Mouse (Mus musculus): ENCODE measurements around the gene Yif1a.
A peak's percentile ranks its signal among the peaks of the same experiment; 100 is the strongest.

The Yif1a gene

DNA sequence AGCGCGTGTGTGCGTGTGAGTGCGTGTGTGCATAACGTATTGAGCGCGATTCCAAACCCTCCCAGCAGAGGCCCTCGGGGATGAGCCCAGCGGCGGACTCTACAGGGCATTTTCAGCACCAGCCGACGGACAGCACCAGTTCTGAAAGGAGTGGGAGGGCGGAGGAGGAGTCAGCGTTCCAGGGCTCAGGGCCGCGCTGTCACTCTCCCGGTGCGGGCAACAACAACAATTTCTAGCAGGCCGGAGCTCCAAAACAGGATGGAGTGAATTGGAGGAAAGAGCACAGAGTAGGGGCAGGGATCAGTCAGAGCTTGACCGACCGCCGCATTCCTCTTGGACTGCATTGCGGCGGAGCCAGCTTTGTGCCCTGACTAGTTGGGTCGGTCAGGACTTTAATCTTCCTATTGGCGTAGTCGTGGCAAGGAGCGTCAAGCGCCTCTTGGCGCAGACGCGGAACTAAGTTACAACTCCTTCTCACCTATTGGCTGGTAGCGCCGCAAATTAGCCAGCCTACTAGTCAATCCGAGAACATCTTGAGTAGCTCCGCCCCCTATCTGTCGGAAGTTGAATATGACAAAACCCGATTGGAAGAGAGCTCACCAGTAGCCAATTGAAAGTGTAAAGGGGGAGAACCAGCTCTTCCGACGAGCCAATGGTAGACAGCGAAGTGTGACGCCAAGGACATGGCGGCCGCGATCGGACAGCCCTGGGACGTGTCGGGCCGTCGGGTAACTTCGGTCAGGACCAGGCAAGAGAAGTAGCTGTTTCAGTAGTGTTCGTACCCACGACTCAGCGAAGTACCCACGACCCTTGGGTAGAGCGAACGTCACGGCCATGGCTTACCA lies at the start of gene Yif1a:
Gene Yif1a (plus strand): TSS at position 655 of the 845 bp plus-strand sequence.
- DNase-seq = peak; percentile 90

DNA sequence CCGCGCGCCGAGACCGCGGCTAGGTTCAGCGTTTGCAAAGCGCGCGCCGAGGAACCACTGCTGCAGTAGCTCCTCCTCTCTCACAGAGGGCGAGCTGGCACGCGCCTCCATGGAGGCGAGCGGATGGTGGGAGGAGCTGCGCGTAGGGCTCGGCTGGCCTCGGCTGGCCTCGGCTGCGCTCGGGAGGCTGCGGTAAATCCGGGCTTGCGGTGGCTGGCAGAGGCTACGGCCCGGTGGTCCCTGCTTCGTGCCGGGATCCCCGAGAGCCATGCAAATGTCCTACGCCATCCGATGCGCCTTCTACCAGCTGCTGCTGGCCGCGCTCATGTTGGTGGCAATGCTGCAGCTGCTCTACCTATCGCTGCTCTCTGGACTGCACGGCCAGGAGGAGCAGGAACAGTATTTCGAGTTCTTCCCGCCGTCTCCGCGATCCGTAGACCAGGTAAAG lies 49.6 kb upstream of the Yif1a start, which contains the start of the genes B4gat1 and AC124502.3:
Gene B4gat1 (plus strand): TSS at position 118 of the 448 bp plus-strand sequence.
Gene AC124502.3 (plus strand): TSS at position 183 of the 448 bp plus-strand sequence.
- peak; percentile 88 for DNase-seq

DNA sequence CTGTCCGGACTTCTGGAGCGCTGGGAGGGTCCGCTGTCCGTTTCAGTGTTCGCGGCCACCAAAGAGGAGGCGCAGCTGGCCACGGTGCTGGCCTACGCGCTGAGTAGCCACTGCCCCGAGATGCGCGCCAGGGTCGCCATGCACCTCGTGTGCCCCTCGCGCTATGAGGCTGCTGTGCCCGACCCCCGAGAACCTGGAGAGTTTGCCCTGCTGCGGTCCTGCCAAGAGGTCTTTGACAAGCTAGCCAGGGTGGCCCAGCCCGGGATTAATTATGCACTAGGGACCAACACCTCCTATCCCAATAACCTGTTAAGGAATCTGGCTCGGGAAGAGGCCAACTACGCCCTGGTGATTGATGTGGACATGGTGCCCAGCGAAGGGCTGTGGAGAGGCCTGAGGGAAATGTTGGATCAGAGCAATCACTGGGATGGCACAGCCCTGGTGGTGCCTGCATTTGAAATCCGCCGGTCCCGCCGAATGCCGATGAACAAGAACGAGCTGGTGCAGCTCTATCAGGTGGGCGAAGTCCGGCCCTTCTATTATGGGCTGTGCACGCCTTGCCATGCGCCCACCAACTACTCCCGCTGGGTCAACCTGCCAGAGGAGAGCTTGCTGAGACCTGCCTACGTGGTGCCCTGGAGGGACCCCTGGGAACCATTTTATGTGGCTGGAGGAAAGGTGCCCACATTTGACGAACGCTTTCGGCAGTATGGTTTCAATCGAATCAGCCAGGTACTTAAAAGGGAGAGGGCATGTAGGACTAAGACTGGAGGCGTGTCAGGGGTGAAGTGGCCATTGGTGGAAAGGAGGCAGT lies 48.8 kb upstream of the Yif1a start:
- DNase-seq = no peak

DNA sequence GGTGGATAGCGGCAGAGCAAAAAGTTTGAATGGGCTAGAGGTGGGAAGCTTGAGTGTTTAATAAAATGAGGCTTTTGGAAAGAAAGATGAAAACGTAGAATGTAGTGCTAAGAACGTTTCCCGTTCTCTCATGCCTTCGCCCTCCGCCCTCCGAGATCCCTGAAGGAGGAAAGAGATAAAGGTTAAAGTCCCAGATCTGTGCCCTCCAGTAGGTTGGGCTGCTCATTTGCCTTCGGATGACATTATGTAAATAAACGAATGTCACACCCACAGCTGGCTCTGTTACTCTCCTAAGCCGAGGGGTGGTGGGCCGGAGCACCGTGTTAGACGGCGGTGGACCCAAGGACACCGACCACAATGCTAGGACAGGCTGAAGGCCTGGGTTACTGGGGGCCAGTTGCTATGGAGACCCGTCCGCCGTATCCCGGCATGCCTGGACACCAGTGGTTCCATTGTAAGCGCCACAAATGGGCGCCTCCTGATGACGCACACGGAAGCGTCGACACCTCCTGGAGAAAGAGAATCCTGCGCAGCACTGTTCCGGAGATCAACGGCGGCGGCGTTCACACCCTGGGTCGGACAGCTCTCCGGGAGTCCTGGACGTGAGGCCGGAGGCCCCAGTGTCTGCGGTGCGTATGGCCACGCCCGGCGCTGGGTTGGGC lies 47.3 kb upstream of the Yif1a start, which contains the start of gene Brms1:
Gene Brms1 (plus strand): TSS at position 493 of the 662 bp plus-strand sequence.
- DNase-seq = peak; percentile 83

DNA sequence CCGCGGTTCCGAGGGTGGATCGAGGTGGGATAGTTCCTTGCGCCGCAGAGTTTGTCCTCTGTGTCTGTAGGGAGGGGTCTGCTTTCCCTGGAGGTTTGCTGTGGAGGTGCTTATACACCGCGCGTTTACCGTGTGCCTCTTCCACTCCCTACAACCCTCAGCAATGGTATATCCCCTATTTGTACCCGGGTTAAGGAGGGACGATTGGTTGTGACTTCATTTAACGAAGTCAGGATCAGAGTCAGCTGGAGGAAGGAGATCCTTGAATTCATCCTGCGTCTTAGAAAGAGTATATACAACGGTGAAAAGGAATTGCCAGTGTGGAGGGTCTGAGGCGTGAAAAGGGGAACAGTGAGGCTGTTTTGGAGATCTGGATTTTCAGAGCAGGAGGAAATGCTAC lies 46.8 kb upstream of the Yif1a start:
- DNase-seq = no peak

DNA sequence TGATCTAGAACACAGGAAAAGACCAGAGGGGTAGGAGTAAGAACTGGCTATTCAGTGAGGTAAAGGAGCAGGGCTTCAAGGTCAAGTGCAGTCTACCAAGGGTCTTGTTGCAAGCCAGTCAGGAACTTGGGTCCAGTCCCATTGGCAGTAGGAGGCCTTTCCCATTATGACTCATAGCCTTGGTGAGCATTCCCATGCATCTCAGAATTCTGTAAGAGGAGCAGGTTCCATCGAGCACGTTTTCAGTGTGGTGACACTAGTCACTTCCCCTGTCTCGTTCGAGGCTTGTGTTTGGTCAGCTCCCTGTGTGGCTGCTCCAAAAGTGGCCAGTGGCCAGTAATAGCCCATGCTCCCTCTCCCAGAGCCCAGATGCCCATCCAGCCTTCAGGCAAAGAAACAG lies 42.8 kb upstream of the Yif1a start:
- DNase-seq = no peak

DNA sequence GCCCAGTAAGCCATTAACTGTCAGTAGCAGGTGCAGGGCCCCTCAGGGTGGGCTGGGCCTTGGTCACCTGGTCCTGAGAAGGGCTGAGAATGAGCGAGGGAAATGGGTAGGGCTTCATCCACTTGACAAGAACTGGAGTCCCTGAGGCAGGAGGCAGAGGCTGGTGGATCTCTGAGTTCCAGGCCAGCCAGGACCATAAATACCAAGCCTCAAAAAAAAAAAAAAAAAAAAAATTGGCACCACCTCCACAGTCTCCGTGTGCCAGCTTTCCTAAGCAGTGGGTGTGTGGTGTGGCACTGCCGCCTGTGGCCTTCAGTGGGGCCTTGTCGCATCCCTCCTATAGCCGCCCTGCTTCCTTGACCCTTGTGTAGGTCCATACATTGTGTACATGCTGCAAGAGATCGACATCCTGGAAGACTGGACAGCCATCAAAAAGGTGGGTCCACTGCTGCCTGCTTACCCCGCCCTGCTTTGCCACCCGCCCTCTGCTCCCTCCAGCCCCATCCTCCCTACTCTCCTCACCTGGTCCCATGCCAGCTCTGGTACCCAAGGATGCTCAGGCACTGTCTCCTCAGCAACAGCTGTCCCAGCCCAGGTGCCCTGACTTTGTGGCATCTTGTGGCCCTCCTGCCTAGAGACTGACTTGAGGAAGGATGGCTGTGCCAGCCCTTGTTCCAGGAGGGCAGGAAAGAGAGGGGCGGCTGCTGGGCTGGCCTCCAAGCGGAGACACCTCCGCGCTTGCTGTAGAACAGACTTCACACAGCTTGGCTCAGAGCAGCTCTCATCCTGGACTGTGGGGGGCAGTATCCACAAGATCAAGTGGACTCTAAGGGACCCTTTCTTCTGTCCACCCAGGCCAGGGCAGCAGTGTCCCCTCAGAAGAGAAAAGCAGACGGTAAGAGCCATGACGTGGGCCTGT lies 39.9 kb upstream of the Yif1a start:
- DNase-seq = no peak

DNA sequence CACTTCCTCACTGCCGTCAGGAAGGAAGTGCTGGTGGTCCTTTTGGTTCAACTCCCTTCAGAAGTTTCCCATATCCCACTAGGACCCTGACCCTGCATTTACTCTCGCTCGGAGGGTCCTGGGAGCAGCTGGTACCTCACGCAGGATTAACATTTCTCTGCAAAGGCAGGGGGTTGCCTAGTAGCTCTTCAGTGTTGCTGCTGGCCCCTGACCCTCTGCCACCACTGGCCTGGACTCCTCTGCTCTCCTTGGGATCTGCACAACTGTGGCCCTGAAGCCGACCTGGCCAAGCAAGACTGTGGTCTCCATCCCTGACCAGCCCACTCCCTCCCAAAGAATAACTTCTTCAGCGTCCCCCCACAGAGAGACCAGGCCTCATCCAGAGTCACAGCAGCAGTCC lies 39.0 kb upstream of the Yif1a start:
- DNase-seq = no peak

DNA sequence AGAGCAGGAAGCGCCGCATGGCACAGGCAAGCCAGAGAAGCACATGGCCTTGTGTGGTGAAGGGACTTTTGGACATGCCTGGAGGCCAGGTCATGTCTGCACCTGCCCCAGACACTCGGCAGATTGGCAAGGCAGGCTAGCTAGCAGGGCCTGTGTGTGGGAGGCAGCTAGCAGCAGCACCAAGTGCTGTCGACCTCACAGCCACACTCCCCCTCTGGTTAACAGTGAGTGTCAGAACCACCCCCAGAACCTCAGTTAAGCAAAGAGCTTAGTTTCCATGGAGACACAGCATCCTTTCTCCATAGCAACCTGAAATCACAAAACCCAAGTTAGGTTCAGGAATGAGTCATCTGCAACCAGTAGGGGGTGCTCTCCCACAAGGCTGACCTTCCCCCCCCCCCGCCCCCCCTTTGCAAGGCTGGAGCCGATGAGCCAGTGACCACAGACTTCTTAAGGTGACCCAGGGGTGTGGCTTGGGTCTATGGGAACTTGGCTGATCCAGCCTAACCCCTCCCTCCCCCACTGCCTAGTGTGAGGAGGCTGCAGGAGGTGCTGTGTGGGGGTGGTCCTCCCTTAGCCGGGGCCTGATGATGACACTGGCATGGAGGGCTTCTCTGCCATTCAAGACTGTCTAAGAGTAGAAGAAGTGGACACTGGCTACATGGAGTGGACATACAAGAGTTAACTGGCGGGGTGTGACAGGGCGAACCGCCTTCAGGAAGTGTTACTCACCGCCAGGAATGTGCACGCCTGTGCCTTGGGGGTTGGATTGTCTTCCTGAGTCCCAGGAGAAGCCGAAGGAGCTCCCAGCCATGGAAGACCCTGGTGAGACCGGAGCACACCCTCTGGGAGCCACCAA lies 38.1 kb upstream of the Yif1a start, which contains the start of gene Rin1:
Gene Rin1 (plus strand): TSS at position 435 of the 859 bp plus-strand sequence.
- DNase-seq = no peak

DNA sequence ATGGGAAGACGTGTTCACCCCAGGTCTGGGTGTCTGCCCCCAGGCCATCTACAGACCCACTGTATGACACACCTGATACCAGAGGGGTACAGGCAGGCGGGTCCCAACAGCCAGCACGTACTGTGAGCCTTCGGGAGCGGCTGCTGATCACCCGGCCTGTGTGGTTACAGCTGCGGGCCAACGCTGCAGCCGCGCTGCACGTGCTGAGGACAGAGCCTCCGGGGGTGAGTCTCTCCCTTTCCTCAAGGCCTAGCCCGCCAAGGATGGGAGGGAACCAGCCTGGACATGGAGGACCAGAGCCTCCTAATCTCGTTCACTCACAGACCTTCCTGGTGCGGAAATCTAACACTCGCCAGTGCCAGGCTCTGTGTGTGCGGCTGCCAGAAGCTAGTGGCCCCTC lies 37.3 kb upstream of the Yif1a start:
- DNase-seq = no peak

DNA sequence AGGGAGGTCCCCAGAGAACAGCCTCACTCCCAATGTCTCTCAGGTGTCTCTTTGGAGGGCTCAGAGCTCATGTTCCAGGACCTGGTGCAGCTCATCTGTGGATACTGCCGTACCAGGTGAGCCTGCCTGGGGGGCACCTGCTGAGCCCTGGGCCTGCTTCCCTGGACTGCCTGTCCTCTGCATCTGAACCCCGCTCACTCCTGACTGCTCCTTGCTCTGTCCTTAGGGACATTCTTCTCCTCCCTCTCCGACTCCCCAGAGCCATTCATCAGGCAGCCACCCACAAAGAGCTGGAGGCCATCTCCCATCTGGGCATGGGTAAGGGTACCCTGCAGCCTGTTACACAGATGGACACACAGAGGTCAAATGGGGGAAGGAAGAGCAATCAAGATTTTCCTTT lies 36.8 kb upstream of the Yif1a start:
- no peak for DNase-seq

DNA sequence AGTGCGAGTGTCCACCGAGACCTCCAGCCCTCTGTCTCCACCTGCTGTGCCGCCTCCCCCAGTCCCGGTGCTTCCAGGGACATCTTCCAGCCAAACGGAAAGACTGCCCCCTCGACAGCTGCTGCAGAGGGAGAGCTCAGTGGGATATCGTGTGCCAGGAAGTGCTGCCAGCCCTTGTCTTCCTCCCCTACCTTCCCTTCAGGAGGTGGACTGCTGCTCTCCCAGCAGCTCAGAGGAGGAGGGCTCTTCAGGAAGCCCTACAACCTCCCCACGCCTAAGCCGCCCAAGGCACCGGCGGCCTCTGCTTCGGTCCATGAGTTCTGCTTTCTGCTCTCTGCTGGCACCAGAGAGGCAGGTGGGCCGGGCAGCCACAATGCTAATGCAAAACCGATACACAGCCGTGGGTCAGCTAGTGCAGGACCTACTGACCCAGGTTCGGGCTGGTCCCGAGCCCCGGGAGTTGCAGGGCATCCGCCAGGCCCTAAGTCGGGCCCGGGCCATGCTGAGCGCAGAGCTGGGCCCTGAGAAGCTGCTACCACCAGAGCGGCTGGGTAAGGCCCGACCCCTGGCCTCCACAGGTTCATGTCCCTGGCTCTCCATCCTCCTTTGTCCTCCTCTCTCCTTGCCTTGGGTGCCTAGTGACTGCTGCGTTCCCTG lies 36.0 kb upstream of the Yif1a start:
- no peak for DNase-seq

DNA sequence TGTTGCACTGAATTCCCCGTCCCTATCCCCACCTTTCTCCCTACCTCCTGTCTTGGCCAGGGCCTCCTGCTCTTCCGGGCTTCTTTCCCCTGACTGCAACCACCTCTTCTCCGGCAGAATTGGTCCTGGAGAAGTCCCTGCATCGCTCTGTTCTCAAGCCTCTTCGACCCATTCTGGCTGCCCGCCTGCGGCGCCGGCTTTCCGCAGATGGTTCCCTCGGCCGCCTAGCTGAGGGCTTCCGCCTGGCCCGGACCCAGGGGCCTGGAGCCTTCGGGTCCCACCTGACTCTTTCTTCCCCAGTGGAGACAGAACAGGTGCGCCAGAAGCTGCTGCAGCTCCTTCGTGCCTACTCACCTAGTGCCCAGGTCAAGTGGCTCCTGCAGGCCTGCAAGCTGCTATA lies 35.5 kb upstream of the Yif1a start:
- DNase-seq = no peak

DNA sequence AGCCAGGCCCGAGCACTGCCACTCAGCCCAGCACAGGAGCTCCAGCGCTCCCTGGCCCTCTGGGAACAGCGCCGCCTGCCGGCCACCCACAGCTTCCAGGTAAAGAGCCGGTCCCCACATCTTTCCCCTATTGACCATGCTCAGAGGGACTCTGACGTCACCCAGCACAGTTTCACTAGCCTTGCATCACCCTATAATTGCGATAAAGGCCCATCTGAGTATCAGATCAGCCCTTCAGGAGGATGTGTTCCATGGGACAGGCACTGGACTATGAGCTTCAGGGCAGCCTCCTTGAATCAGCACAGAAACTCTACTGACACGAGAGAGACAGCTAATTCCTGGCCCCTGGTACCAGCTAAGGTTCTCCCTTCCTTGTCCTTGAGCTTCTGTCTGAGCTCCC lies 34.4 kb upstream of the Yif1a start:
- DNase-seq = peak; percentile 36

DNA sequence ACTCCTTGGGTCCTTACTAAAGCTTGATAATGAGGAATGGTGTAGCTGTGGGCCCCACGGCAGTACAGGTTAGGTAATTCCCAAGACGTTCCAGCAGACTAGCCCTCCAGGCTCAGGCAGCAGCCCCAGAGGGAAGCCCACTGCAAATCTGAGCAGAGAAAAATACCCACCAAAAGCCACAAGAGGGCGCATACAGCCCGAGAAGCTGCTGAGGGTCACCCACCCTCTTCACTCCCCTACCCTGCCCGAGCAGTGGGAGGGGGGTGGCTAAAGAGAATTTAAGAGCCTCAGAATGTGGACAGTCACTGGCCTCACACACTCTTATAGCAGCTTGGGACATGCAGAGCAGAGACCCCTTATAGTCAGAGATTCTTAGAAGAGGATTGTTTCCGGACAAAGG lies 32.1 kb upstream of the Yif1a start:
- DNase-seq = peak; percentile 42

DNA sequence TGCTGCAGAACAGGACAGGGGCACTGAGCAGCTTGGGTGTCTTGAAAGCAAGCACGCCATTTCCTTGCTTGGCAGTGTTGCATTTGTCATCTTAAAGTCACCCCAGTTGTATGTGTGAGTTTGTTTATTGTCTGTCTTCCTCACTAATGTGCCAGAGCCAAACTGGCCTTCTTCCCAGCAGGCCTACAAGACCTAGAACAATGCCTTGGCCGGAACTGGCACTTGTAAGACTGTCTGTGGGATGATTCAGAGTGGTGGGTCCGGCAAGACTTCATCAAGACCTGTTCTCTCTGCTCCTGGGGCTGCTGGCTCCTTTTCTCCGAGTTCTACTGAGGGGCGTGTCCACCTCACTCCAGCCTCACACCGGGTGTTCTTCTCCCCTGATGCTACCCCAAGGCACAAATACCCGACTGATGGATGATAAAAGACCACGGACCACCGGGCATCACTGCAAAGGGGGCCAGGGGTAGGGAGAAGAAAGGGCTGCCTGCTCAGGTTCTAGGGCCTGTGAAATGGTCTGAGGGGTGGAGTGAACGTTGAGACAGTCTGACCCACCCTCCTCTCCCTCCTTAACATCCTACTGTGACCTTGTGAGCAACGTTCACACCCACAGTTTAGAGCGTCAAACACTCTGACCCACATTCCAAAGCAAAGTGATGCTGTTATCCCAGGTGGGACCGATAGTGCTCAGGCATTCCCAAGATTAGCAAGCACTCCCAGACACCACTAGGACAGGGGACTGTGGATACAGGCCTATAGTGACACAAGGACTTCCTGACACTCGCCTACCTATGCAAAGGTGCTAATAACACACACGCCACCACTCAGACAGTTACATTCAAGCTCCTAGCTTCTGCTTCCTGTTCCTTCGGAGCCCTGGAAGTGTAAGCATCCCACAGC lies 30.2 kb upstream of the Yif1a start:
- DNase-seq = no peak

DNA sequence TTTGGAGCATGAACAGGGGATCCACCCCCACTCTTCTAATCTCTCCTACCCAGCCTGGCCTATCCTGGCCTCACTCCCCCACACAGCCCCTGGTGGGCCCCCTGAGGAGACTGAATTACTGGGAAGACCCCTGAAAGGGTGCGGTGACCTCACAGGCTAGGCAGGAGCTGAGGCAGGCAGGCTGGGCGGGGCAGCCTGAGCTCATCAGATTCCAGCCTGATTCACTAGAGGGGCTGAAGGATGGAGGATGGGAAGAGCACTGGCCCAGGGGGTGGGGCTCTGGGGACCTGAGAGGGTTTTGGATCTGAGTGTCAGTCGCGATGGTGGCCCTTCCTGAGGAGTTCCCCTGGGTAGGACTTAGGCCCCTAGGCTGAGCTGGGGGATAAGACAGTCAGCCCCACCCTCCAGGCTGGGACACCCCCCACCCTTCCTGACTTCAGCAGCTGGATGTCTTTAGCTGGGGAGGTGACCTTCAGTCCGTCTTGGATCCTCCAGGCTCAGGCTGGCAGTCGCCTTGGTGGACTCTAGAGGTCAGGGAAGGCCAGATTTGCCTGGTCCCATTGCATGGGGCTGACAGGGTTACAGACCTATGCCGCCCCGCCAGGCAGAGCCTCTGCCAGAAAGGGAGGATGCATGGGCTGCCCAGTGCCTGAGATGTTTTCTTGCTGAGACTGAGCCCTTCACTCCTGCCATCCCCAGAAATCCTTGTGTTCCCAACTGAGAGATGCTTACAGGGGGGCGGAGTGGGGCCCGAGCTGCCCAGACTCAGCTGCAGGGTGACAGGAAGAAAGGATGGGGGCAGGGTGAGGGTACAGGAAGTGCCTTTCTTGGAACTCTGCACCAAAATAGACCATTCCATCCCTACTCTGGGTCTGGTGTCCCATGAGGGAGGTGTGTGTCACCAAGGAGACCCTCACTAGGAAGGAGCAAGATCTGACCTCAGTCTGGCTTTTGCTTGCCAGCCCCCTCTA lies 29.3 kb upstream of the Yif1a start:
- DNase-seq = no peak
